12 mouse cellular contexts compared by ENCODE assay signal in genomic region chr1:164261553-164261952, GRCm38 (mm10). TPM values are rescaled to one million over a fixed set of nuclear protein-coding genes. Genes with fewer than 3 reads are reported as not detected.
A peak's percentile ranks its signal among the peaks of the same experiment; 100 is the strongest.
DNase-seq lines count a peak whose midpoint lies in the region; ATAC-seq and TF ChIP-seq lines count a peak whose summit lies in the region.
"Had no signal": no experiment of that assay in that cellular context is flagged by ENCODE, and none has a peak within 500 bp of the region (broad histone marks: within the 10 kb centered on the region; RNA-seq: fewer than 3 reads in every experiment).

No protein-coding gene starts in this region.

- WGBS in large intestine, adult 2 months, result 44% methylated on average over 7 of the region's 7 CpGs
- WGBS in midbrain, embryonic 16.5 days, result 94% methylated on average over 7 of the region's 7 CpGs

- no peaks in the 10 kb centered on the region for H3K27me3 ChIP-seq in midbrain, embryonic 16.5 days (ENCODE audit: control insufficient read depth, insufficient read depth, low read depth, low read length)
- H3K27me3 ChIP-seq: megakaryocyte, embryonic 14.5 days had no signal

- H3K4me1 ChIP-seq in midbrain, embryonic 16.5 days (ENCODE audit: control insufficient read depth, insufficient read depth, low read length), result no peaks in the 10 kb centered on the region

- no peak overlapping the region for H3K27ac ChIP-seq in gastrocnemius, adult 2 months
- H3K27ac ChIP-seq in midbrain, embryonic 16.5 days (ENCODE audit: low read length), result no peak overlapping the region

- no peaks in the 10 kb centered on the region for H3K9me3 ChIP-seq in midbrain, embryonic 16.5 days (replicated peaks; ENCODE audit: control insufficient read depth, low read length, poor library complexity, severe bottlenecking)
- H3K9me3 ChIP-seq: megakaryocyte, embryonic 14.5 days had no signal

- no peak overlapping the region for H3K4me2 ChIP-seq in midbrain, embryonic 16.5 days (ENCODE audit: low read length)

- peak; percentile 45 for DNase-seq in gastrocnemius, adult 2 months
- no peak for DNase-seq in gastrocnemius, postnatal 10 days
- DNase-seq in 3134 (ENCODE audit: extremely low read depth, insufficient read length, low spot score), result peak; percentile 79
- peak; percentile 77 for DNase-seq in adrenal gland, adult 8-10 months
- peak; percentile 25 for DNase-seq in large intestine, adult 2 months (ENCODE audit: low read depth, low spot score)
- DNase-seq: embryo, embryonic 11 days; kidney, adult 11 months; left cerebral cortex, postnatal 4 days had no signal

- ATAC-seq in inflammation-experienced regulatory T-cells, adult 6 months, result no peak
- ATAC-seq in CD4-positive, CD25-positive, alpha-beta regulatory T cell, adult 4 months, result no peak
- no peak for ATAC-seq in midbrain, embryonic 16.5 days

- peaks cover 24% of the 10 kb centered on the region for H3K36me3 ChIP-seq in midbrain, embryonic 16.5 days (ENCODE audit: control insufficient read depth, insufficient read depth, low read length)

- no peak overlapping the region for H3K9ac ChIP-seq in midbrain, embryonic 16.5 days (ENCODE audit: low read depth, low read length)

- no peak overlapping the region for H3K4me3 ChIP-seq in gastrocnemius, adult 2 months
- no peak overlapping the region for H3K4me3 ChIP-seq in midbrain, embryonic 16.5 days (ENCODE audit: low read depth, low read length)
- H3K4me3 ChIP-seq: megakaryocyte, embryonic 14.5 days had no signal

- TF ChIP-seq CTCF in gastrocnemius, adult 2 months (IDR thresholded peaks at IDR 0.05), result no peak

- intact Hi-C loops in gastrocnemius, adult 2 months (cut with DNase I), result no loop called here

RNA-seq across cellular contexts. Expression of gene Slc19a2, which starts 12.7 kb away (rescaled TPM):
- total RNA-seq in gastrocnemius, adult 2 months (2021), result 1 to 10 TPM; 2.6 to 2.8 TPM
- 1 to 10 TPM; 1.2 to 2.1 TPM for total RNA-seq in gastrocnemius, postnatal 10 days (2021)
- total RNA-seq in adrenal gland, adult 8-10 months (2022), result 10 to 100 TPM; 26.5 to 34.7 (median 32.3) TPM
- polyA plus RNA-seq in large intestine, adult 2 months (2012; rRNA removed), result 6.0 and 7.2 TPM in 2 replicates
- 1 to 10 TPM; 1.3 to 2.1 (median 1.6) TPM for polyA plus RNA-seq in inflammation-experienced regulatory T-cells, adult 6 months (2017; shearing (Covaris generic))
- 1 to 10 TPM in 1 of 2 experiments, under 1 TPM in 1; 0.76 to 1.6 TPM for polyA plus RNA-seq in CD4-positive, CD25-positive, alpha-beta regulatory T cell, adult 4 months (2017; shearing (Covaris generic))
- 8.1 and 8.3 TPM in 2 replicates for polyA plus RNA-seq in midbrain, embryonic 16.5 days (2015; fragmentation: Nextera tagmentation; extraction: Ambion mirVana)

RNA-seq across cellular contexts. Expression of gene Ccdc181, which starts 13.8 kb away (rescaled TPM):
- 10 to 100 TPM; 11.2 to 11.8 TPM for total RNA-seq in gastrocnemius, adult 2 months (2021)
- total RNA-seq in gastrocnemius, postnatal 10 days (2021), result 1 to 10 TPM; 5.0 to 5.4 TPM
- 10 to 100 TPM in 3 of 4 experiments, 1 to 10 TPM in 1; 8.2 to 13.3 (median 11.6) TPM for total RNA-seq in adrenal gland, adult 8-10 months (2022)
- polyA plus RNA-seq in large intestine, adult 2 months (2012; rRNA removed), result 1.4 and 1.8 TPM in 2 replicates
- polyA plus RNA-seq in inflammation-experienced regulatory T-cells, adult 6 months (2017; shearing (Covaris generic)), result 10 to 100 TPM in 2 of 3 experiments, 1 to 10 TPM in 1; 8.4 to 11.3 (median 10.6) TPM
- polyA plus RNA-seq in CD4-positive, CD25-positive, alpha-beta regulatory T cell, adult 4 months (2017; shearing (Covaris generic)), result 1 to 10 TPM; 6.8 to 8.8 TPM
- polyA plus RNA-seq in midbrain, embryonic 16.5 days (2015; fragmentation: Nextera tagmentation; extraction: Ambion mirVana), result 29.1 and 30.5 TPM in 2 replicates

RNA-seq across cellular contexts. Expression of gene Nme7, which starts 42.4 kb away (rescaled TPM):
- total RNA-seq in gastrocnemius, adult 2 months (2021), result 1 to 10 TPM; 1.4 TPM
- 1 to 10 TPM; 6.1 to 6.2 TPM for total RNA-seq in gastrocnemius, postnatal 10 days (2021)
- total RNA-seq in adrenal gland, adult 8-10 months (2022), result 10 to 100 TPM; 25.7 to 27.3 (median 26.2) TPM
- polyA plus RNA-seq in large intestine, adult 2 months (2012; rRNA removed), result 5.9 and 6.0 TPM in 2 replicates
- 10 to 100 TPM; 11.5 to 19.0 (median 12.5) TPM for polyA plus RNA-seq in inflammation-experienced regulatory T-cells, adult 6 months (2017; shearing (Covaris generic))
- 10 to 100 TPM; 15.4 to 20.4 TPM for polyA plus RNA-seq in CD4-positive, CD25-positive, alpha-beta regulatory T cell, adult 4 months (2017; shearing (Covaris generic))
- polyA plus RNA-seq in midbrain, embryonic 16.5 days (2015; fragmentation: Nextera tagmentation; extraction: Ambion mirVana), result 31.2 and 34.2 TPM in 2 replicates

RNA-seq across cellular contexts. Expression of gene Blzf1, which starts 45.7 kb away (rescaled TPM):
- 10 to 100 TPM; 26.5 to 28.0 TPM for total RNA-seq in gastrocnemius, adult 2 months (2021)
- total RNA-seq in gastrocnemius, postnatal 10 days (2021), result 10 to 100 TPM; 23.4 to 25.3 TPM
- 10 to 100 TPM; 23.2 to 27.1 (median 24.6) TPM for total RNA-seq in adrenal gland, adult 8-10 months (2022)
- 3.8 and 4.9 TPM in 2 replicates for polyA plus RNA-seq in large intestine, adult 2 months (2012; rRNA removed)
- polyA plus RNA-seq in inflammation-experienced regulatory T-cells, adult 6 months (2017; shearing (Covaris generic)), result 10 to 100 TPM; 22.7 to 24.3 (median 23.1) TPM
- polyA plus RNA-seq in CD4-positive, CD25-positive, alpha-beta regulatory T cell, adult 4 months (2017; shearing (Covaris generic)), result 10 to 100 TPM; 25.1 to 27.2 TPM
- polyA plus RNA-seq in midbrain, embryonic 16.5 days (2015; fragmentation: Nextera tagmentation; extraction: Ambion mirVana), result 30.7 and 32.3 TPM in 2 replicates
